Mouse (Mus musculus) macrophage (primary cell): ENCODE data around the gene Timm44. TPM values are rescaled to one million over a fixed set of nuclear protein-coding genes. Genes with fewer than 3 reads are reported as not detected.
A peak's percentile ranks its signal among the peaks of the same experiment; 100 is the strongest.

Experiments used
- H3K27ac ChIP-seq: fragments of 350-480 bp; formaldehyde crosslinking; 2 replicates; pipeline ENCODE4 v1.9.0; 2021
- H3K36me3 ChIP-seq: fragments of 350-480 bp; formaldehyde crosslinking; 2 replicates; pipeline ENCODE4 v1.9.0; 2021; ENCODE audit errors: inconsistent target
- H3K4me3 ChIP-seq: fragments of 350-480 bp; formaldehyde crosslinking; 2 replicates; pipeline ENCODE4 v1.9.0; 2021; ENCODE audit errors: inconsistent target
- H3K79me2 ChIP-seq: fragments of 350-480 bp; formaldehyde crosslinking; 2 replicates; pipeline ENCODE4 v1.9.0; 2021; ENCODE audit errors: inconsistent target
- WGBS: methylation state at CpG from one replicate; pipeline ENCODE4 v1.1.7; 2026; ENCODE audit warnings: inconsistent platforms; ENCODE audit not compliant: missing documents; 5-methylcytosine and 5-hydroxymethylcytosine counted together
- polyA plus RNA-seq: library from polyadenylated mRNA; stranded (reverse); fragments of 250-400 nt; gene quantifications from 3 replicates; pipeline ENCODE4 v1.2.4, GENCODE M21; 2018; ENCODE audit warnings: inconsistent platforms

Timm44 gene
- polyA plus RNA-seq, 1 experiment from 2014 or later = 47.7 TPM

GRCm38 (mm10) chr8:4237814-4238433, 37.8 kb downstream of the Timm44 start:
- WGBS = 24% methylated on average over 15 of the region's 15 CpGs
- H3K79me2 ChIP-seq = peaks cover 40% of the 10 kb centered on the region
- peak overlapping the region; percentile 56 for H3K4me3 ChIP-seq
- H3K36me3 ChIP-seq = peaks cover 6% of the 10 kb centered on the region; the same call in 1 of the 2 replicates
- peak overlapping the region; percentile 87 for H3K27ac ChIP-seq

- Histone ChIP-seq H3K36me3 (no peaks in the 10 kb centered on the region), H3K79me2 (no peaks in the 10 kb centered on the region), H3K27ac (no peak overlapping the region), H3K4me3 (no peak overlapping the region)
- 76% methylated on average over 10 of the region's 10 CpGs for WGBS
These were observed 44.9 kb downstream of the Timm44 start for GRCm38 (mm10) chr8:4230612-4231351.

GRCm38 (mm10) chr8:4229784-4230183, 45.9 kb downstream of the Timm44 start:
- no peaks in the 10 kb centered on the region for H3K36me3 ChIP-seq
- WGBS = 87% methylated on average over 5 of the region's 5 CpGs
- no peaks in the 10 kb centered on the region for H3K79me2 ChIP-seq

GRCm38 (mm10) chr8:4227919-4228318, 47.8 kb downstream of the Timm44 start:
- WGBS = 96% methylated on average over 4 of the region's 4 CpGs
- no peaks in the 10 kb centered on the region for H3K36me3 ChIP-seq
- H3K4me3 ChIP-seq = no peak overlapping the region
- no peaks in the 10 kb centered on the region for H3K79me2 ChIP-seq
- H3K27ac ChIP-seq = no peak overlapping the region

More at GRCm38 (mm10) chr8:4229784-4230183, 45.9 kb downstream of the Timm44 start:
- Histone ChIP-seq H3K4me3 (no peak overlapping the region), H3K27ac (no peak overlapping the region)

- WGBS = 26% methylated on average over 20 of the region's 33 CpGs
- H3K4me3 ChIP-seq = no peak within 1 kb of the TSS
- no peak within 1 kb of the TSS for H3K27ac ChIP-seq
- H3K36me3 ChIP-seq = no peaks in the 10 kb centered on the region
- H3K79me2 ChIP-seq = no peaks in the 10 kb centered on the region
These were observed 48.9 kb downstream of the Timm44 start, which contains the start of gene Lrrc8e for GRCm38 (mm10) chr8:4226739-4227347. Lrrc8e (plus strand) TSS chr8:4226827.

- WGBS = 46% methylated on average over 4 of the region's 4 CpGs
- H3K79me2 ChIP-seq = no peaks in the 10 kb centered on the region
- no peaks in the 10 kb centered on the region for H3K36me3 ChIP-seq
- no peak overlapping the region for H3K4me3 ChIP-seq
- H3K27ac ChIP-seq = no peak overlapping the region
These were observed 49.4 kb downstream of the Timm44 start for GRCm38 (mm10) chr8:4226323-4226722.

GRCm38 (mm10) chr8:4222059-4222458, 53.7 kb downstream of the Timm44 start:
- H3K27ac ChIP-seq = no peak overlapping the region
- H3K4me3 ChIP-seq = no peak overlapping the region
- no peaks in the 10 kb centered on the region for H3K79me2 ChIP-seq

GRCm38 (mm10) chr8:4219617-4220016, 56.1 kb downstream of the Timm44 start:
- no peaks in the 10 kb centered on the region for H3K79me2 ChIP-seq
- no peak overlapping the region for H3K4me3 ChIP-seq
- WGBS = 89% methylated on average over 3 of the region's 3 CpGs
- H3K36me3 ChIP-seq = no peaks in the 10 kb centered on the region
- no peak overlapping the region for H3K27ac ChIP-seq

More at GRCm38 (mm10) chr8:4222059-4222458, 53.7 kb downstream of the Timm44 start:
- no peaks in the 10 kb centered on the region for H3K36me3 ChIP-seq

GRCm38 (mm10) chr8:4216791-4217621, 58.7 kb downstream of the Timm44 start, which contains the start of gene Prr36:
Prr36 (minus strand) TSS chr8:4217459.
- Histone ChIP-seq H3K36me3 (no peaks in the 10 kb centered on the region), H3K79me2 (no peaks in the 10 kb centered on the region), H3K4me3 (no peak within 1 kb of the TSS), H3K27ac (no peak within 1 kb of the TSS)
- 8% methylated on average over 44 of the region's 44 CpGs for WGBS

- Histone ChIP-seq H3K79me2 (no peaks in the 10 kb centered on the region), H3K27ac (no peak overlapping the region), H3K36me3 (no peaks in the 10 kb centered on the region), H3K4me3 (no peak overlapping the region)
- WGBS = 37% methylated on average over 18 of the region's 18 CpGs
These were observed 59.4 kb downstream of the Timm44 start for GRCm38 (mm10) chr8:4216296-4216695.

- no peak overlapping the region for H3K27ac ChIP-seq
- WGBS = 4% methylated on average over 33 of the region's 33 CpGs
- H3K79me2 ChIP-seq = no peaks in the 10 kb centered on the region
- H3K4me3 ChIP-seq = peak overlapping the region; percentile 26
- no peaks in the 10 kb centered on the region for H3K36me3 ChIP-seq
These were observed 61.4 kb downstream of the Timm44 start for GRCm38 (mm10) chr8:4214006-4214980.

- Histone ChIP-seq H3K36me3 (no peaks in the 10 kb centered on the region), H3K27ac (no peak overlapping the region), H3K4me3 (peak overlapping the region; percentile 26), H3K79me2 (no peaks in the 10 kb centered on the region)
- WGBS = 2% methylated on average over 18 of the region's 18 CpGs
These were observed 62.3 kb downstream of the Timm44 start for GRCm38 (mm10) chr8:4213210-4214005.

- Histone ChIP-seq H3K79me2 (no peaks in the 10 kb centered on the region), H3K4me3 (peak overlapping the region; percentile 26; the same call in 1 of the 2 replicates), H3K36me3 (no peaks in the 10 kb centered on the region), H3K27ac (no peak overlapping the region)
- WGBS = 3% methylated on average over 21 of the region's 25 CpGs
These were observed 62.9 kb downstream of the Timm44 start for GRCm38 (mm10) chr8:4212809-4213209.
